Mouse (Mus musculus) liver, embryonic 11.5 days (tissue): ENCODE data around the gene Pald1. TPM values are rescaled to one million over a fixed set of nuclear protein-coding genes. Genes with fewer than 3 reads are reported as not detected.
A peak's percentile ranks its signal among the peaks of the same experiment; 100 is the strongest.

Source experiments
- ATAC-seq: fragments of 200-750 bp; cut with Nextera tagmentation; replicated peaks from 2 replicates; pipeline ENCODE4 v1.8.0; 2017; ENCODE audit warnings: moderate number of reproducible peaks, mild to moderate bottlenecking, moderate TSS enrichment, moderate library complexity; ENCODE audit not compliant: low FRiP score
- DNase-seq: peaks from one replicate; pipeline ENCODE4 v3.0.0-alpha.2; 2017; ENCODE audit warnings: low spot score
- H3K27ac ChIP-seq: fragments of 300-500 bp; sonication (generic); 2 replicates; pipeline ENCODE4 v1.5.1; 2014; ENCODE audit warnings: mild to moderate bottlenecking, low read depth, low read length, control low read depth
- H3K27me3 ChIP-seq: fragments of 300-500 bp; sonication (generic); replicated peaks from 2 replicates; pipeline ENCODE4 v1.6.1; 2014; ENCODE audit warnings: low read length, mixed read lengths; ENCODE audit not compliant: control insufficient read depth, insufficient read depth
- H3K36me3 ChIP-seq: fragments of 300-500 bp; sonication (generic); 2 replicates; pipeline ENCODE4 v1.6.1; 2014; ENCODE audit warnings: mild to moderate bottlenecking, low read length, moderate library complexity, mixed read lengths; ENCODE audit not compliant: control insufficient read depth, insufficient read depth
- H3K4me1 ChIP-seq: fragments of 300-500 bp; sonication (generic); replicated peaks from 2 replicates; pipeline ENCODE4 v1.6.1; 2014; ENCODE audit warnings: low read length, mixed read lengths; ENCODE audit not compliant: control insufficient read depth, insufficient read depth
- H3K4me2 ChIP-seq: fragments of 300-500 bp; sonication (generic); 2 replicates; pipeline ENCODE4 v1.6.1; 2014; ENCODE audit warnings: mild to moderate bottlenecking, control low read depth, moderate library complexity
- H3K4me3 ChIP-seq: fragments of 300-500 bp; sonication (generic); 2 replicates; pipeline ENCODE4 v1.5.1; 2014; ENCODE audit warnings: low read depth, low read length, control low read depth
- H3K9ac ChIP-seq: fragments of 300-500 bp; sonication (generic); 2 replicates; pipeline ENCODE4 v1.6.1; 2014; ENCODE audit warnings: low read depth, low read length, control low read depth
- H3K9me3 ChIP-seq: fragments of 300-500 bp; sonication (generic); 2 replicates; pipeline ENCODE4 v1.6.1; 2016; ENCODE audit warnings: low read length, inconsistent platforms, mixed read lengths; ENCODE audit not compliant: control insufficient read depth
- WGBS: fragments of 180-500 bp; shearing (Covaris S2); extraction: QIAGEN DNeasy Blood & Tissue Kit; methylation state at CpG from one replicate; pipeline ENCODE4 v1.1.7; 2014; 5-methylcytosine and 5-hydroxymethylcytosine counted together
- polyA plus RNA-seq: library from polyadenylated mRNA; unstranded; fragments of >200 nt; fragmentation: Nextera tagmentation; extraction: Ambion mirVana; gene quantifications from 2 replicates; pipeline ENCODE4 v1.2.1, GENCODE M21; 2014

Gene Pald1
- polyA plus RNA-seq, 1 experiment from 2014 or later, result 17.0 TPM

GRCm38 (mm10) chr10:61273081-61273843 lies 110.1 kb downstream of the Pald1 start, which contains the start of gene Adamts14:
Adamts14 (minus strand) TSS chr10:61273438.
- H3K27me3 ChIP-seq, result peaks cover 39% of the 10 kb centered on the region
- H3K27ac ChIP-seq, result no peak within 1 kb of the TSS

GRCm38 (mm10) chr10:61272631-61273030 lies 110.7 kb downstream of the Pald1 start:
- WGBS, result 47% methylated on average over 5 of the region's 5 CpGs
- ATAC-seq, result no peak

More at GRCm38 (mm10) chr10:61273081-61273843, 110.1 kb downstream of the Pald1 start, which contains the start of gene Adamts14:
- Histone ChIP-seq H3K9me3 (no peaks in the 10 kb centered on the region), H3K36me3 (no peaks in the 10 kb centered on the region), H3K4me2 (peak within 1 kb of the TSS; percentile 54), H3K9ac (peak within 1 kb of the TSS; percentile 1; the same call in 1 of the 2 replicates), H3K4me3 (peak within 1 kb of the TSS; percentile 37), H3K4me1 (no peaks in the 10 kb centered on the region)
- DNase-seq (peak; percentile 54), ATAC-seq (peak; percentile 32; the same call in 1 of the 2 replicates)
- WGBS, result 2% methylated on average over 74 of the region's 75 CpGs

GRCm38 (mm10) chr10:61272089-61272626 lies 111.2 kb downstream of the Pald1 start:
- DNase-seq, result no peak
- no peak overlapping the region for H3K4me3 ChIP-seq

More at GRCm38 (mm10) chr10:61272631-61273030, 110.7 kb downstream of the Pald1 start:
- Histone ChIP-seq H3K9me3 (no peaks in the 10 kb centered on the region), H3K36me3 (no peaks in the 10 kb centered on the region), H3K4me1 (no peaks in the 10 kb centered on the region), H3K9ac (peak overlapping the region; percentile 1; the same call in 1 of the 2 replicates), H3K4me3 (peak overlapping the region; percentile 37), H3K27ac (no peak overlapping the region), H3K4me2 (peak overlapping the region; percentile 54), H3K27me3 (peaks cover 39% of the 10 kb centered on the region)
- no peak for DNase-seq

More at GRCm38 (mm10) chr10:61272089-61272626, 111.2 kb downstream of the Pald1 start:
- Histone ChIP-seq H3K4me2 (no peak overlapping the region; the same call in 1 of the 2 replicates), H3K9me3 (no peaks in the 10 kb centered on the region), H3K27ac (no peak overlapping the region), H3K27me3 (peaks cover 39% of the 10 kb centered on the region), H3K9ac (no peak overlapping the region), H3K4me1 (no peaks in the 10 kb centered on the region), H3K36me3 (no peaks in the 10 kb centered on the region)
- ATAC-seq, result no peak
- 41% methylated on average over 8 of the region's 8 CpGs for WGBS

Other genes starting within 250 kb of the Pald1 start
- gene Sgpl1, start 235.8 kb downstream of the Pald1 start, polyA plus RNA-seq, result 32.0 and 32.1 TPM in 2 replicates
- not detected in 2 replicates for gene Tbata, start 211.6 kb downstream of the Pald1 start, polyA plus RNA-seq
- 0.48 and 0.92 TPM in 2 replicates for gene Adamts14, start 110.1 kb downstream of the Pald1 start, polyA plus RNA-seq
- 0.06 and 0.19 TPM in 2 replicates for gene Prf1, start 85.7 kb downstream of the Pald1 start, polyA plus RNA-seq
- gene Nodal, start 34.4 kb upstream of the Pald1 start, polyA plus RNA-seq, result 0.84 and 0.86 TPM in 2 replicates
- gene Eif4ebp2, start 69.1 kb upstream of the Pald1 start, polyA plus RNA-seq, result 27.1 and 33.3 TPM in 2 replicates
- 12.0 and 14.1 TPM in 2 replicates for gene Lrrc20, start 92.3 kb upstream of the Pald1 start, polyA plus RNA-seq
- 0.10 TPM in 1 of 2 replicates, not detected in the other for gene Npffr1, start 212.0 kb upstream of the Pald1 start, polyA plus RNA-seq